ENCODE assay signal across 20 mouse cellular contexts in genomic region chr7:83061894-83062477, GRCm38 (mm10).
DNase-seq lines count a peak whose midpoint lies in the region; ATAC-seq and TF ChIP-seq lines count a peak whose summit lies in the region.
"Had no signal": no experiment of that assay in that cellular context is flagged by ENCODE, and none has a peak within 500 bp of the region (broad histone marks: within the 10 kb centered on the region; RNA-seq: fewer than 3 reads in every experiment).

No protein-coding gene starts in this region.

- TF ChIP-seq CTCF in layer of hippocampus, adult 2 months (conservative IDR thresholded peaks at IDR 0.05), result no peak

- no peak overlapping the region for H3K4me2 ChIP-seq in forebrain, embryonic 16.5 days (ENCODE audit: low read length)
- H3K4me2 ChIP-seq: liver, embryonic 13.5 days had no signal

- H3K27ac ChIP-seq in layer of hippocampus, adult 2 months, result peak overlapping the region; percentile 5; the same call in 1 of the 2 replicates
- H3K27ac ChIP-seq in embryonic facial prominence, embryonic 10.5 days (replicated peaks), result peak overlapping the region; percentile 85; the same call in 1 of the 2 replicates
- peak overlapping the region; percentile 91 for H3K27ac ChIP-seq in limb, embryonic 10.5 days
- no peak overlapping the region for H3K27ac ChIP-seq in forebrain, embryonic 16.5 days (ENCODE audit: low read length)
- H3K27ac ChIP-seq: heart, adult 2 months; liver, embryonic 13.5 days had no signal

- peaks cover 20% of the 10 kb centered on the region for H3K4me1 ChIP-seq in embryonic facial prominence, embryonic 10.5 days
- H3K4me1 ChIP-seq in limb, embryonic 10.5 days, result peaks cover 32% of the 10 kb centered on the region
- no peaks in the 10 kb centered on the region for H3K4me1 ChIP-seq in forebrain, embryonic 16.5 days (replicated peaks; ENCODE audit: control insufficient read depth, insufficient read depth, low read length)
- H3K4me1 ChIP-seq: liver, embryonic 13.5 days had no signal

- 91% methylated on average over 6 of the region's 6 CpGs for WGBS in embryonic facial prominence, embryonic 10.5 days
- WGBS in limb, embryonic 10.5 days, result 89% methylated on average over 6 of the region's 6 CpGs
- WGBS in forebrain, embryonic 16.5 days, result 90% methylated on average over 6 of the region's 6 CpGs

- H3K9me3 ChIP-seq in embryonic facial prominence, embryonic 10.5 days, result no peaks in the 10 kb centered on the region
- no peaks in the 10 kb centered on the region for H3K9me3 ChIP-seq in limb, embryonic 10.5 days (replicated peaks)
- H3K9me3 ChIP-seq in forebrain, embryonic 16.5 days (ENCODE audit: control insufficient read depth, low read length), result no peaks in the 10 kb centered on the region
- H3K9me3 ChIP-seq: forebrain, embryonic 10.5 days; liver, embryonic 13.5 days had no signal

- no peaks in the 10 kb centered on the region for H3K27me3 ChIP-seq in embryonic facial prominence, embryonic 10.5 days (replicated peaks; ENCODE audit: low read depth, poor library complexity, severe bottlenecking)
- no peaks in the 10 kb centered on the region for H3K27me3 ChIP-seq in limb, embryonic 10.5 days (ENCODE audit: low read depth, poor library complexity, severe bottlenecking)
- no peaks in the 10 kb centered on the region for H3K27me3 ChIP-seq in forebrain, embryonic 16.5 days (replicated peaks; ENCODE audit: control insufficient read depth, insufficient read depth, low read length)
- H3K27me3 ChIP-seq: liver, embryonic 13.5 days had no signal

- no peak for DNase-seq in layer of hippocampus, adult 2 months (ENCODE audit: low spot score in 2 of 2)
- DNase-seq in layer of hippocampus, adult 9-11 months, result no peak
- DNase-seq in embryonic facial prominence, embryonic 10.5 days (ENCODE audit: low spot score), result no peak
- no peak for DNase-seq in limb, embryonic 10.5 days (ENCODE audit: low spot score)
- DNase-seq in ovary, postnatal 14 days (ENCODE audit: low spot score), result no peak
- no peak for DNase-seq in spleen, adult 18-20 months
- DNase-seq: adrenal gland, adult 2 months; cerebellum, adult 8-10 months; heart, adult 2 months; heart, postnatal 14 days; kidney, adult 9 months; kidney, postnatal 4 days; layer of hippocampus, postnatal 36 days; liver, embryonic 13.5 days; midbrain, embryonic 14.5 days; right cerebral cortex, postnatal 4 days had no signal

- peak; percentile 79 for ATAC-seq in monocyte, adult 5-6 weeks (replicated peaks; ENCODE audit: insufficient number of reproducible peaks, low FRiP score, low TSS enrichment, poor library complexity, severe bottlenecking)
- ATAC-seq in forebrain, embryonic 16.5 days, result no peak
- ATAC-seq: lung, postnatal 0 days had no signal

- H3K4me3 ChIP-seq in layer of hippocampus, adult 2 months, result no peak overlapping the region
- no peak overlapping the region for H3K4me3 ChIP-seq in embryonic facial prominence, embryonic 10.5 days
- H3K4me3 ChIP-seq in limb, embryonic 10.5 days, result no peak overlapping the region
- no peak overlapping the region for H3K4me3 ChIP-seq in forebrain, embryonic 16.5 days (replicated peaks; ENCODE audit: low read length)
- H3K4me3 ChIP-seq: forebrain, embryonic 10.5 days; heart, adult 2 months; liver, embryonic 13.5 days had no signal

- H3K9ac ChIP-seq in forebrain, embryonic 16.5 days (replicated peaks; ENCODE audit: low read depth, low read length), result no peak overlapping the region
- H3K9ac ChIP-seq: liver, embryonic 13.5 days had no signal

- H3K36me3 ChIP-seq in embryonic facial prominence, embryonic 10.5 days (replicated peaks), result no peaks in the 10 kb centered on the region
- no peaks in the 10 kb centered on the region for H3K36me3 ChIP-seq in limb, embryonic 10.5 days
- no peaks in the 10 kb centered on the region for H3K36me3 ChIP-seq in forebrain, embryonic 16.5 days (ENCODE audit: control insufficient read depth, insufficient read depth)
- H3K36me3 ChIP-seq: forebrain, embryonic 10.5 days; liver, embryonic 13.5 days had no signal
